Mouse (Mus musculus) spleen, adult 2 months (tissue): Measurements from ENCODE around the gene Plce1. TPM values are rescaled to one million over a fixed set of nuclear protein-coding genes. Genes with fewer than 3 reads are reported as not detected.

ENCODE experiments used
- DNase-seq, 2 experiments: peaks; one replicate each; pipeline versions ENCODE4 v3.0.0 to v3.0.0-alpha.2; 2012 to 2021; ENCODE audit warnings: low spot score in 2 of 2, low read depth in 1 of 2
- H3K27ac ChIP-seq: fragments of 200-500 bp; 2 replicates; pipeline ENCODE4 v1.5.1; 2012; ENCODE audit warnings: low read length, inconsistent platforms; ENCODE audit not compliant: insufficient read depth
- H3K27me3 ChIP-seq: fragments of 200-500 bp; 2 replicates; pipeline ENCODE4 v1.6.1; 2012; ENCODE audit warnings: mild to moderate bottlenecking, moderate library complexity, low read length, inconsistent platforms; ENCODE audit not compliant: control insufficient read depth, insufficient read depth
- H3K36me3 ChIP-seq: fragments of 200-500 bp; 2 replicates; pipeline ENCODE4 v1.6.1; 2012; ENCODE audit warnings: mild to moderate bottlenecking, low read length, inconsistent platforms; ENCODE audit not compliant: control insufficient read depth, insufficient read depth
- H3K4me1 ChIP-seq: fragments of 200-500 bp; 2 replicates; pipeline ENCODE4 v1.6.1; 2011; ENCODE audit warnings: inconsistent platforms; ENCODE audit not compliant: control insufficient read depth, insufficient read depth, insufficient read length
- H3K4me3 ChIP-seq: fragments of 200-500 bp; 2 replicates; pipeline ENCODE4 v1.5.1; 2011; ENCODE audit warnings: mild to moderate bottlenecking, inconsistent platforms; ENCODE audit not compliant: insufficient read depth, insufficient read length; ENCODE audit errors: extremely low read depth
- CTCF ChIP-seq: fragments of 200-500 bp; IDR thresholded peaks from 2 replicates; pipeline ENCODE4 v1.5.1; 2011; ENCODE audit warnings: mild to moderate bottlenecking, inconsistent platforms; ENCODE audit not compliant: insufficient read depth, insufficient read length, insufficient replicate concordance; ENCODE audit errors: extremely low read depth
- POLR2A ChIP-seq: fragments of 200-500 bp; IDR thresholded peaks from 2 replicates; pipeline ENCODE4 v1.6.1; 2011; ENCODE audit warnings: low read depth, low read length, inconsistent platforms
- WGBS: fragments of 180-500 bp; shearing (Covaris S2); methylation state at CpG from one replicate; pipeline ENCODE4 v1.1.7; 2018; 5-methylcytosine and 5-hydroxymethylcytosine counted together
- polyA plus RNA-seq: library from polyadenylated mRNA; depleted of rRNA; stranded (reverse); fragments of >200 nt; gene quantifications from 2 replicates; pipeline ENCODE4 v1.2.3, GENCODE M21; 2012

Gene Plce1
- polyA plus RNA-seq, 1 experiment: 1.7 TPM

- Histone ChIP-seq H3K4me3 (no peak overlapping the region), H3K27me3 (no peaks in the 10 kb centered on the region), H3K4me1 (no peaks in the 10 kb centered on the region), H3K36me3 (no peaks in the 10 kb centered on the region), H3K27ac (no peak overlapping the region)
- no peak for DNase-seq
- TF ChIP-seq POLR2A (no peak), CTCF (no peak)
- WGBS: 78% methylated on average over 10 of the region's 10 CpGs
Observed at GRCm38 (mm10) chr19:38455228-38455627, 25.7 kb upstream of the Plce1 start.

GRCm38 (mm10) chr19:38458996-38459395 lies 21.9 kb upstream of the Plce1 start:
- no peak for DNase-seq
- Histone ChIP-seq H3K36me3 (no peaks in the 10 kb centered on the region), H3K27ac (no peak overlapping the region), H3K4me1 (no peaks in the 10 kb centered on the region), H3K27me3 (no peaks in the 10 kb centered on the region), H3K4me3 (no peak overlapping the region)
- 94% methylated on average over 9 of the region's 9 CpGs for WGBS
- no peak for TF ChIP-seq POLR2A
- TF ChIP-seq CTCF: no peak

- Histone ChIP-seq H3K27me3 (no peaks in the 10 kb centered on the region), H3K36me3 (no peaks in the 10 kb centered on the region), H3K4me1 (no peaks in the 10 kb centered on the region), H3K4me3 (no peak overlapping the region), H3K27ac (no peak overlapping the region; the same call in 1 of the 2 replicates)
- 83% methylated on average over 4 of the region's 4 CpGs for WGBS
- TF ChIP-seq POLR2A (no peak), CTCF (no peak)
- DNase-seq: no peak
Observed at GRCm38 (mm10) chr19:38460696-38461095, 20.2 kb upstream of the Plce1 start.

- Histone ChIP-seq H3K27me3 (no peaks in the 10 kb centered on the region), H3K27ac (no peak overlapping the region), H3K4me1 (no peaks in the 10 kb centered on the region), H3K4me3 (no peak overlapping the region), H3K36me3 (no peaks in the 10 kb centered on the region)
- no peak for DNase-seq
- TF ChIP-seq POLR2A (no peak), CTCF (no peak)
- WGBS: 81% methylated on average over 10 of the region's 10 CpGs
Observed at GRCm38 (mm10) chr19:38470257-38470893, 10.5 kb upstream of the Plce1 start.

GRCm38 (mm10) chr19:38475394-38475793 lies 5.5 kb upstream of the Plce1 start:
- no peak for DNase-seq
- H3K4me3 ChIP-seq: no peak overlapping the region
- 89% methylated on average over 7 of the region's 7 CpGs for WGBS
- TF ChIP-seq CTCF (no peak), POLR2A (no peak)
- no peaks in the 10 kb centered on the region for H3K27me3 ChIP-seq
- no peaks in the 10 kb centered on the region for H3K36me3 ChIP-seq
- no peaks in the 10 kb centered on the region for H3K4me1 ChIP-seq
- H3K27ac ChIP-seq: no peak overlapping the region

GRCm38 (mm10) chr19:38478286-38478685 lies 2.6 kb upstream of the Plce1 start:
- peaks cover 8% of the 10 kb centered on the region for H3K27me3 ChIP-seq
- no peak for DNase-seq
- TF ChIP-seq CTCF: no peak
- TF ChIP-seq POLR2A: no peak

GRCm38 (mm10) chr19:38478948-38479347 lies 2.0 kb upstream of the Plce1 start:
- no peak overlapping the region for H3K27ac ChIP-seq
- TF ChIP-seq CTCF: no peak
- TF ChIP-seq POLR2A: no peak
- H3K4me3 ChIP-seq: no peak overlapping the region
- 70% methylated on average over 7 of the region's 7 CpGs for WGBS
- peaks cover 8% of the 10 kb centered on the region for H3K27me3 ChIP-seq
- no peak for DNase-seq
- H3K36me3 ChIP-seq: no peaks in the 10 kb centered on the region
- no peaks in the 10 kb centered on the region for H3K4me1 ChIP-seq

More at GRCm38 (mm10) chr19:38478286-38478685, 2.6 kb upstream of the Plce1 start:
- H3K27ac ChIP-seq: no peak overlapping the region
- H3K4me1 ChIP-seq: no peaks in the 10 kb centered on the region
- 76% methylated on average over 5 of the region's 5 CpGs for WGBS
- no peaks in the 10 kb centered on the region for H3K36me3 ChIP-seq
- H3K4me3 ChIP-seq: no peak overlapping the region
